Mouse (Mus musculus) thymus, postnatal 36 days (tissue): ENCODE measurements around the gene 6330409D20Rik.

Source experiments
- DNase-seq, 2 experiments: peaks; one replicate each; pipeline ENCODE4 v3.0.0; 2022; ENCODE audit warnings: mixed read lengths in 2 of 2

The 6330409D20Rik gene

GRCm38 (mm10) chr2:32693823-32694411 lies 46.9 kb downstream of the 6330409D20Rik start:
- DNase-seq, result peak; percentile 96

DNA sequence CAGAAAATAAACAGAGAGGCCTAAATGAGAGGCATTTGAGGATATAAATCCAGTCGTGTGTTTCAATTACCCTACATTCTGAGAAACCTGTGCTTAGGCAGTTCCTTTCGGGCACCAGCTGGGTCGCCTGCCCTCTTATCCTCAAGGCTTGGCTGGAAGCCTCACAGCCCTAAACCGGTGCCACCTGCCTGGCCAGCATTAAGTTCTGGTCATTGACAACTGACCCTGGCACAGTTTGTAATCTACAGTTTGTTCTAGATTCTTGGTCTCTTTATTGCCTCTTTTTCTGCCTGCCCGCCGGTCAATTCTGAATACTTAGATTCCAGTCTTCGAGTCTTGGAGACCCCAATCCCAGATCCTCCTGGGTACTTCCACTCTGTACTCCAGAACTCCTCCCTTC lies 47.5 kb downstream of the 6330409D20Rik start:
- no peak for DNase-seq

GRCm38 (mm10) chr2:32692496-32692895 lies 48.3 kb downstream of the 6330409D20Rik start:
- no peak for DNase-seq

DNA sequence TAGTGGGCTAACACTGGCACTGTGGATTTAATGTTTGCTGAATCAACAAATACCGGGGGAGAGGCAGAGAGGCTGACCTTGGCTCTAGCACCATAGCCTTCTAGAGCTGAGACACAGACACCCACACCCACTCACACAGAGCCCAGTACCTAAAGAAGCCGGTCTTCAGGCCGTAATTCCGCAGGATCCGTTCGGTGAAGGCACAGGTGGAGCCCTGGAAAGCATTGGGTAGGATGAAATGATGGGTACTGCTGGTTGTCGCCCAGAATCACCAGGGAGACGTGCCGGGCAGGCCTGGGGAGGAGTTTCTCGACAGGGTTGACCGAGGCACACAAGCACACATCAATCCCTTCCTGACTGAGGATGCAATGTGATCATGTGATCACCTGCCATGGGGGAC lies 49.8 kb downstream of the 6330409D20Rik start:
- DNase-seq, result no peak

DNA sequence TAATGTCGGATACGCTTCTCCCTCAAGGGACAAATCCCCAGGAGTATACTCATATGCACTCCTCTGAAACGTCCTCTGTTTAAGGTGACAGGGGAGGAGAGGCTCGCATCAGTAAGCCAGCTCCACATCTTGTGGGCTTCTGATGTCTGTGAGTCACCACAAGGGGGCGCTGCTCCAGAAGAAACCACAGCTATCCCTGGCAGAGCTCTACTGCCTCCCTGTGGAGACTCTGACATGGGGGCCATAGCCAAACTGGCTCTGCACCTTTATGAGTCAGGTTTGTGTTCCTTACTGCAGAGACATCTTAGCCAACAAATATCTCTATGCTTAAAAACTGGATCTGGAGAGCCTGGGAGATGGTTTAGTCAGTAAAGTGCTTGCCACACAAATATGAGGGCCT lies 51.4 kb downstream of the 6330409D20Rik start:
- peak; percentile 85 to 88 for DNase-seq

DNA sequence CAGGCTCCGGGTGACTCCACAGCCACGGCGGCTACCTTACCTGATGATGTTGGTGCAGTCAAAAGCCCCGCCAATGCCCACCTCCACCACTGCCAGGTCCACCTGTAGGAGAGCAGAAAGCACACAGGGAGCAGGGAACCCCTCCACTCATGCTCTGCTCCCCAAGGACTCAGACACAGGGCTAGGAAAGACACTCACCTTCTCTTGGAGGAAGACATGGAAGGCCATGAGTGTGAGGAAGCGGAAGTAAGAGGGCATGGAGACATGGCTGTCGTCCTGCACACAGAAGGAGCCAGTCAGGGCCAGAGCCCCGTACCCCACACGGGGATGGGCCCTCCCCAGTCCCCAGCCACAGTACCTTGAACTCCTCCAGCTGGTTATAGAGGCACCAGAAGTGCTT lies 53.3 kb downstream of the 6330409D20Rik start:
- no peak for DNase-seq

- no peak for DNase-seq
Measured at GRCm38 (mm10) chr2:32686640-32687039, 54.2 kb downstream of the 6330409D20Rik start.

DNA sequence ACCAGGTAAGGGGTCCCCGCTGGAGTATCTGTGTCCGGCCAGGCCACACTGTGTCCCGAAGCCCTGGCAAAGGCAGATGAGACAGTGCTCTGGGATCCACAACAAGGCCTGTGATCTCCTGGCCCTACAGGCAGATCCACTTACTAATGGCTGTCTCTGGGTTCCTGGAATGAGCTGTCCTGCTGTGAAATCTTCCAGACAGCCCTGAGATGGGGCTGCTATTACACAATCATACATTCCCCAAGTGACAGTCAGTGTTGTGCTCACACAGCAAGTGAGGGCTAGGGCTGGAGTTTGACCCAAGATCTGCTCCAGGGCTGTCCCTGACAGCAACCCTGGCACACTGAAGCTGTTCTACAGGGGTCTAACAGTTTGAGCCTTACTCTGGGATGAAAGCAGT lies 55.0 kb downstream of the 6330409D20Rik start:
- DNase-seq, result no peak

GRCm38 (mm10) chr2:32684681-32685428 lies 56.0 kb downstream of the 6330409D20Rik start:
- DNase-seq, result no peak

- DNase-seq, result no peak
Measured at GRCm38 (mm10) chr2:32683701-32684100, 57.1 kb downstream of the 6330409D20Rik start.

DNA sequence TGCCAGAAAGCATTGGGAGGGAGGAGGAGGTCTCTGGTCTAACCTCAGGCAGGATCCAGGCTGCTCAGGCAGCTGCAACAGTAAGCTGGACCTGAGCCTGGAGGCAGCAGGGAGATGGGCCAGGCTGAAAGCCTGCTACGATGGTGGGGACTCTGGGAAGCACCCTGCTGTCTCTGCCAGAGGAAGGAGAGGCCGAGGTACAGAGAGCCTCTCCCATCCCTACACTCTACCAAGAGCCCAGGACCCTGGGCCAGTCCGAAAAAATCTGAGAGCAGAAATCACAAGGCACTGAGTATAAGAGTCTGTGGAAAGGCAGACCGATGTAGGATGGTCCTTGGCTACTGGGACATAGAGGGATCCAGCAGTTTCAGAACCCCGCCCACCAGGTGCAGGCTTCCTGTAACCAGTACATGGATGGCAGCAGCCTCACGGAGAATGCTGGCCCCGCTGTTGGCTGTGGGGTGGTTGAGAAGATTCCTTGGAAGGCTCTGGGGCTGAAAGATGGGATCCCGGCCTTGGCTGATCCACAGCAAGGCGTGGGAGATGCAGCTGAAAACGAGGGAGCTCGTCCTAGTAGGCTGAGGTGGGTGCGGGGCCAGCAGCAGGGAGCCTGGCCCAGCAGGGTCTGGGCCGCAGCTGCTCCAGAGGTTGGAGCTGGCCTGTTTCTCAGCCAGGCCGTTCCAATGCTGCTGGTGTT lies 57.9 kb downstream of the 6330409D20Rik start:
- no peak for DNase-seq
